Mouse (Mus musculus) brain, embryonic 14.5 days (tissue): ENCODE measurements around the gene Ccndbp1.

Source experiments
- CTCF ChIP-seq: fragments of 200-500 bp; IDR thresholded peaks from 2 replicates; pipeline ENCODE4 v1.5.1; 2012; ENCODE audit warnings: inconsistent platforms, mild to moderate bottlenecking, moderate library complexity, borderline replicate concordance; ENCODE audit not compliant: insufficient read depth, insufficient read length; ENCODE audit errors: extremely low read depth
- POLR2A ChIP-seq: fragments of 200-500 bp; IDR thresholded peaks from 2 replicates; pipeline ENCODE4 v1.6.1; 2012; ENCODE audit warnings: mild to moderate bottlenecking, inconsistent platforms, borderline replicate concordance; ENCODE audit not compliant: poor library complexity, insufficient read depth, insufficient read length, severe bottlenecking; ENCODE audit errors: extremely low read depth

DNA sequence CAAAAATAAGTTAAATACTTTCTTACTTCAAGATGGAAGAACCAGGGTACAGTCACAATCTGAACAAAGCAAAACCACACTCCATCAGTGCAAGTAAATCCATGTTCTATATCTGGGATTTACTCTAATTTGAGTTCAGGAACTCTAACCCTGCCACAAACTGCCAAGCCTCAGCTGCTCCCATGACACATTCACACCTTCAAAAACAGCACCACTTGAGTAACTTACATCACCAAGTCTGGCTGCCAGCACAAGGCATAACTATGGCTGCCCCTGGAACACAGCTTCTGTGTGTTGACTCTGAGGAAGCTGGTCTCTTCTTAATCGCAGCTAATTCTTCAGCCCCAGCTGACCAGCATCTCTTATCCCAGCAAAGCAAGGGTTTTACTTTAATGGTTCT is 8.9 kb downstream of the Ccndbp1 start:
- TF ChIP-seq CTCF = no peak
- TF ChIP-seq POLR2A = no peak
